Comparison of ENCODE assay signal across 13 mouse cellular contexts in genomic region chr7:116209926-116210631, GRCm38 (mm10).
DNase-seq lines count a peak whose midpoint lies in the region; ATAC-seq lines count a peak whose summit lies in the region.
"Had no signal": no experiment of that assay in that cellular context is flagged by ENCODE, and none has a peak within 500 bp of the region (broad histone marks: within the 10 kb centered on the region; RNA-seq: fewer than 3 reads in every experiment).

No protein-coding gene starts in this region.

- 11% methylated on average over 10 of the region's 10 CpGs for WGBS in forebrain, embryonic 15.5 days
- 24% methylated on average over 10 of the region's 10 CpGs for WGBS in limb, embryonic 11.5 days
- 17% methylated on average over 10 of the region's 10 CpGs for WGBS in neural tube, embryonic 13.5 days
- 37% methylated on average over 10 of the region's 10 CpGs for WGBS in kidney, embryonic 15.5 days

- H3K27ac ChIP-seq in forebrain, embryonic 15.5 days (replicated peaks), result 0 out of 2 replicates have a peak overlapping the region, but pooled peaks have one; percentile 17
- H3K27ac ChIP-seq in limb, embryonic 11.5 days (replicated peaks; ENCODE audit: low read depth, low read length), result no peak overlapping the region
- H3K27ac ChIP-seq in neural tube, embryonic 13.5 days (replicated peaks), result peak overlapping the region; percentile 67
- H3K27ac ChIP-seq in kidney, embryonic 15.5 days, result no peak overlapping the region
- H3K27ac ChIP-seq: liver, embryonic 15.5 days; macrophage had no signal

- H3K9ac ChIP-seq in forebrain, embryonic 15.5 days (replicated peaks), result no peak overlapping the region
- H3K9ac ChIP-seq in limb, embryonic 11.5 days (ENCODE audit: low read length), result no peak overlapping the region
- no peak overlapping the region for H3K9ac ChIP-seq in neural tube, embryonic 13.5 days
- no peak overlapping the region for H3K9ac ChIP-seq in kidney, embryonic 15.5 days
- H3K9ac ChIP-seq: liver, embryonic 15.5 days had no signal

- intact Hi-C loops in left cerebral cortex, postnatal 4 days (cut with DNase I), result no loop called here

- no peak overlapping the region for H3K4me2 ChIP-seq in forebrain, embryonic 15.5 days (replicated peaks)
- H3K4me2 ChIP-seq in limb, embryonic 11.5 days (ENCODE audit: low read depth, severe bottlenecking), result no peak overlapping the region
- peak overlapping the region; percentile 31 for H3K4me2 ChIP-seq in neural tube, embryonic 13.5 days
- H3K4me2 ChIP-seq in kidney, embryonic 15.5 days, result no peak overlapping the region
- H3K4me2 ChIP-seq: liver, embryonic 15.5 days had no signal

- H3K27me3 ChIP-seq in forebrain, embryonic 15.5 days, result no peaks in the 10 kb centered on the region
- H3K27me3 ChIP-seq in limb, embryonic 11.5 days (ENCODE audit: control insufficient read depth, insufficient read depth, low read length), result no peaks in the 10 kb centered on the region
- H3K27me3 ChIP-seq in neural tube, embryonic 13.5 days, result no peaks in the 10 kb centered on the region
- no peaks in the 10 kb centered on the region for H3K27me3 ChIP-seq in kidney, embryonic 15.5 days
- H3K27me3 ChIP-seq: liver, embryonic 15.5 days had no signal

- no peaks in the 10 kb centered on the region for H3K9me3 ChIP-seq in forebrain, embryonic 15.5 days
- no peaks in the 10 kb centered on the region for H3K9me3 ChIP-seq in limb, embryonic 11.5 days (ENCODE audit: control insufficient read depth, low read length)
- H3K9me3 ChIP-seq in neural tube, embryonic 13.5 days, result no peaks in the 10 kb centered on the region
- H3K9me3 ChIP-seq in kidney, embryonic 15.5 days (replicated peaks), result no peaks in the 10 kb centered on the region
- H3K9me3 ChIP-seq: liver, embryonic 15.5 days had no signal

- peaks cover 17% of the 10 kb centered on the region for H3K4me1 ChIP-seq in forebrain, embryonic 15.5 days
- H3K4me1 ChIP-seq in limb, embryonic 11.5 days (ENCODE audit: control insufficient read depth, insufficient read depth, low read length), result peaks cover 11% of the 10 kb centered on the region
- H3K4me1 ChIP-seq in neural tube, embryonic 13.5 days (replicated peaks), result peaks cover 46% of the 10 kb centered on the region
- peaks cover 27% of the 10 kb centered on the region for H3K4me1 ChIP-seq in kidney, embryonic 15.5 days

- no peaks in the 10 kb centered on the region for H3K36me3 ChIP-seq in forebrain, embryonic 15.5 days
- no peaks in the 10 kb centered on the region for H3K36me3 ChIP-seq in limb, embryonic 11.5 days (ENCODE audit: control insufficient read depth, insufficient read depth, low read length)
- H3K36me3 ChIP-seq in neural tube, embryonic 13.5 days, result no peaks in the 10 kb centered on the region
- H3K36me3 ChIP-seq in kidney, embryonic 15.5 days, result no peaks in the 10 kb centered on the region
- H3K36me3 ChIP-seq: liver, embryonic 15.5 days had no signal

- peak; percentile 65 for ATAC-seq in forebrain, embryonic 15.5 days (replicated peaks)
- ATAC-seq in limb, embryonic 11.5 days (ENCODE audit: insufficient number of reproducible peaks, low FRiP score, low TSS enrichment, low read depth), result peak; percentile 48
- ATAC-seq in neural tube, embryonic 13.5 days (ENCODE audit: low read depth), result peak; percentile 54
- ATAC-seq in kidney, embryonic 15.5 days (replicated peaks; ENCODE audit: low FRiP score), result no peak
- no peak for ATAC-seq in granulocyte monocyte progenitor cell, adult 5-6 weeks (replicated peaks; ENCODE audit: poor library complexity, severe bottlenecking)

- no peak overlapping the region for H3K4me3 ChIP-seq in forebrain, embryonic 15.5 days
- H3K4me3 ChIP-seq in limb, embryonic 11.5 days (ENCODE audit: low read depth, low read length), result no peak overlapping the region
- no peak overlapping the region for H3K4me3 ChIP-seq in neural tube, embryonic 13.5 days
- no peak overlapping the region for H3K4me3 ChIP-seq in kidney, embryonic 15.5 days (replicated peaks)
- H3K4me3 ChIP-seq: liver, embryonic 15.5 days had no signal

- peak; percentile 32 for DNase-seq in left cerebral cortex, postnatal 4 days
- no peak for DNase-seq in left cerebral cortex, adult 18-20 months (ENCODE audit: low spot score in 2 of 2)
- peak; percentile 56 for DNase-seq in limb, embryonic 11.5 days (ENCODE audit: low spot score)
- no peak for DNase-seq in thymus, postnatal 25 days
- DNase-seq: adrenal gland, adult 2 months; kidney, adult 9 months; thymus, postnatal 14 days had no signal

Comparison
In these comparisons a context has a peak if more than half of its experiments do, and no peak if none do; other contexts are left out.
1. DNase-seq: peak in left cerebral cortex, postnatal 4 days (single experiment) and limb, embryonic 11.5 days (single experiment); none in left cerebral cortex, adult 18-20 months (0 of 2) and thymus, postnatal 25 days (single experiment).
2. ATAC-seq: peak in forebrain, embryonic 15.5 days (single experiment), limb, embryonic 11.5 days (single experiment) and neural tube, embryonic 13.5 days (single experiment); none in kidney, embryonic 15.5 days (single experiment) and granulocyte monocyte progenitor cell, adult 5-6 weeks (single experiment).
3. H3K27ac ChIP-seq: peak in forebrain, embryonic 15.5 days (single experiment) and neural tube, embryonic 13.5 days (single experiment); none in limb, embryonic 11.5 days (single experiment) and kidney, embryonic 15.5 days (single experiment).